Mouse (Mus musculus): ENCODE results near the gene Gm11983.

DNA sequence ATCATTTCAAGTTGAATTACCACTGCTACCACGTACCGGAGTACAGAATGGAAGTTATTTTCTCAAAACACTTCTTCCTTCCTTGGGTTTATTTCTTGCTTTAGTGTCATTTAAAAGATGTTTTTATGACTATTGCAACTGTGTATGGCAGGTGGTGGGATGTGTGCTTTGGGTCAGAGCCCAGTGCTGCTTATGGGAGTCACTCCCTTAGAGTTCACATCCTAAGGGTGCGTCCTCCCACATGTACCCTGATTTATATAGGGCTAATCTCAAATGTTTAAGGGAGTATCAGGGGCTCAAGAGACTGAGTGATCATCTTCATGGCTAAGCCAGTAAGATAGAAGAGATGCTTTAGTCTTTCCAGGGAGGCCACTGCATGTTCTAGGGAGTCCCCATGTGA, 11.3 kb downstream of the Gm11983 start:
- TF ChIP-seq GATA1 (IDR thresholded peaks at IDR 0.05; ENCODE audit: borderline replicate concordance, low read length), result no peak
- TF ChIP-seq FLI1 (IDR thresholded peaks at IDR 0.05; ENCODE audit: low read length), result no peak
